Mouse (Mus musculus) neutrophil, adult 5-6 weeks (primary cell): ENCODE measurements around the gene Nutf2-ps1. TPM values are rescaled to one million over a fixed set of nuclear protein-coding genes. Genes with fewer than 3 reads are reported as not detected.
A peak's percentile ranks its signal among the peaks of the same experiment; 100 is the strongest.

Experiments used
- ATAC-seq: fragments of 151-379, 151-347 bp; 2 replicates; pipeline ENCODE4 v1.8.0; 2017; ENCODE audit warnings: mild to moderate bottlenecking, moderate TSS enrichment; ENCODE audit not compliant: insufficient number of reproducible peaks, poor library complexity, low FRiP score, severe bottlenecking; ENCODE audit errors: extremely low read depth
- total RNA-seq: library from RNA; stranded (forward); fragments of 200-1000 nt; gene quantifications from 2 replicates; pipeline ENCODE4 v1.2.3, GENCODE M21; 2017

Gene Nutf2-ps1
- total RNA-seq, 1 experiment from 2014 or later, result 10.1 TPM

GRCm38 (mm10) chr19:53571501-53572428 lies 17.1 kb downstream of the Nutf2-ps1 start:
- ATAC-seq, result peak; percentile 46; the same call in 1 of the 2 replicates

GRCm38 (mm10) chr19:53571056-53571455 lies 17.8 kb downstream of the Nutf2-ps1 start:
- ATAC-seq, result no peak

- ATAC-seq, result no peak
Measured at GRCm38 (mm10) chr19:53568553-53568952, 20.3 kb downstream of the Nutf2-ps1 start.

- ATAC-seq, result no peak
Measured at GRCm38 (mm10) chr19:53567864-53568263, 21.0 kb downstream of the Nutf2-ps1 start.

GRCm38 (mm10) chr19:53565565-53566277 lies 23.1 kb downstream of the Nutf2-ps1 start:
- ATAC-seq, result no peak

GRCm38 (mm10) chr19:53564174-53564573 lies 24.7 kb downstream of the Nutf2-ps1 start:
- ATAC-seq, result 0 out of 2 replicates have a peak, but pooled peaks have one; percentile 6

- no peak for ATAC-seq
Measured at GRCm38 (mm10) chr19:53560436-53560835, 28.4 kb downstream of the Nutf2-ps1 start.

- no peak for ATAC-seq
Measured at GRCm38 (mm10) chr19:53557267-53557936, 31.5 kb downstream of the Nutf2-ps1 start.

GRCm38 (mm10) chr19:53556841-53557240 lies 32.0 kb downstream of the Nutf2-ps1 start:
- ATAC-seq, result no peak

- ATAC-seq, result no peak
Measured at GRCm38 (mm10) chr19:53554981-53555616, 33.8 kb downstream of the Nutf2-ps1 start.

GRCm38 (mm10) chr19:53554402-53554801 lies 34.5 kb downstream of the Nutf2-ps1 start:
- ATAC-seq, result no peak

GRCm38 (mm10) chr19:53552795-53553194 lies 36.1 kb downstream of the Nutf2-ps1 start:
- ATAC-seq, result no peak

GRCm38 (mm10) chr19:53552216-53552786 lies 36.6 kb downstream of the Nutf2-ps1 start:
- ATAC-seq, result no peak

GRCm38 (mm10) chr19:53550972-53551371 lies 37.9 kb downstream of the Nutf2-ps1 start:
- no peak for ATAC-seq

- no peak for ATAC-seq
Measured at GRCm38 (mm10) chr19:53547597-53547996, 41.3 kb downstream of the Nutf2-ps1 start.

- no peak for ATAC-seq
Measured at GRCm38 (mm10) chr19:53544923-53545561, 43.8 kb downstream of the Nutf2-ps1 start.

- no peak for ATAC-seq
Measured at GRCm38 (mm10) chr19:53543602-53544001, 45.3 kb downstream of the Nutf2-ps1 start.

- ATAC-seq, result no peak
Measured at GRCm38 (mm10) chr19:53539296-53539695, 49.6 kb downstream of the Nutf2-ps1 start.
